Mouse (Mus musculus) kidney, postnatal 4 days (tissue): ENCODE results near the gene R3hdm2.

Source experiments
- DNase-seq, 2 experiments: peaks; one replicate each; pipeline ENCODE4 v3.0.0; 2021; ENCODE audit warnings: mixed read lengths in 2 of 2

R3hdm2 gene

DNA sequence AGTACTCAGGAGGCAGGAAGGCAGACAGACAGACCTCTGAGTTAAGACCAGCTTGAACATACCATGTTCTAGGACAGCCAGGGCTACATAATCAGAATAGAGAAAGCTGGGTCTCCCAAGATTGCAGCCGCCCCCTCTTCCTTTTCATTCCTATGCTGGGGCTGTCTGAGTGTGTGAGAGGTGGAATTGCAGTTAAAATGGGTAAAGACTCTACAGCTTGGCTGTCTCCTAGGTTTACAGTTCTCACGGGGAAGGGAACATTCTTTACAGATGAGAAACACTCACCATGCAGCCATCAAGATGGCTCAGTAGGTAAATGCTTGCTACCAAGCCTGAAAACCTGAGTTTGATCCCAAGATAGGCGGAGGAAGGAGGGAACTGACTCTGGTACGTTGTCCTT, 119.9 kb downstream of the R3hdm2 start:
- DNase-seq = no peak

- DNase-seq = no peak
Measured at GRCm38 (mm10) chr10:127500894-127501893, 121.1 kb downstream of the R3hdm2 start, which contains the start of gene Stac3. TSS of gene Stac3 (plus strand) at chr10:127501686.

- DNase-seq = peak; percentile 90 to 92
Measured at GRCm38 (mm10) chr10:127508239-127508638, 128.1 kb downstream of the R3hdm2 start.

DNA sequence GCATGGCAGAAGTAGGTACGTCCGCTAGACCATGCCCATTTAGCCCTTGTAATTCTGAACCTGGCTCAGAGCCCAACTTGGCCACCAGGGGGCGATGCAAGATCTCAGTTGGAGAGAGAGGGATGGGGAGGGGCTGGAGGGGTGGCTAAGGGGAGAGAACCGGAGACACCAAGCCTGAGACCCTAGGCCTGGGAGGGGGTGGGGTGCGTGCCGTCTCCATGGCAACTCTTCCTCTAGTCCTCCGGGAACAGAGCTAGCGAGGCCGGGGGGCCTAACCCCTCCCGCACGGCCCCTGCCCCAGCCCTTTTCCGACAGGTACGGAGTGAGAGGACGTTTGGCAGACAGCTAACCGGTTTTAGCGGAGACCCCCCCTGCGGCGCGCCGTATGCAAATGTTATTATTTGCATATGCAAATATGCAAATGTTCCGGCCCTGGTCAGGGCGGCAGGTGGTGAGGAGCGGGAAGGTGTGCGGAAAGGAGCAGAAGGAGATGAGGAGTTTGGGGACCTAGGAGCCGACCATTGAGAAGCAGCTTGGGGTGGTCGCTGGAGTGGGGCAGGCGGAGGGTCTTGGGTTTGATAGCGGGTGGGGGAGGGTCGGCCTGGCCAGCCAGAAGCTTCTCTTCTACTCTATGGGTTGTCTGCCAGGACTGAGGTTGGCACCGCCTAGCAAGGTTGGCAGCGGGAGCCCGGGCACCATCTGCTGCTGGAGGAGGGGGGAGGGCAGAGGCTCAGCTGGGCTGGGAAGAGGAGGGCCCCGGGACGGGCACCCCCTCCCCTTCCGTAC, 129.1 kb downstream of the R3hdm2 start:
- DNase-seq = peak; percentile 95

DNA sequence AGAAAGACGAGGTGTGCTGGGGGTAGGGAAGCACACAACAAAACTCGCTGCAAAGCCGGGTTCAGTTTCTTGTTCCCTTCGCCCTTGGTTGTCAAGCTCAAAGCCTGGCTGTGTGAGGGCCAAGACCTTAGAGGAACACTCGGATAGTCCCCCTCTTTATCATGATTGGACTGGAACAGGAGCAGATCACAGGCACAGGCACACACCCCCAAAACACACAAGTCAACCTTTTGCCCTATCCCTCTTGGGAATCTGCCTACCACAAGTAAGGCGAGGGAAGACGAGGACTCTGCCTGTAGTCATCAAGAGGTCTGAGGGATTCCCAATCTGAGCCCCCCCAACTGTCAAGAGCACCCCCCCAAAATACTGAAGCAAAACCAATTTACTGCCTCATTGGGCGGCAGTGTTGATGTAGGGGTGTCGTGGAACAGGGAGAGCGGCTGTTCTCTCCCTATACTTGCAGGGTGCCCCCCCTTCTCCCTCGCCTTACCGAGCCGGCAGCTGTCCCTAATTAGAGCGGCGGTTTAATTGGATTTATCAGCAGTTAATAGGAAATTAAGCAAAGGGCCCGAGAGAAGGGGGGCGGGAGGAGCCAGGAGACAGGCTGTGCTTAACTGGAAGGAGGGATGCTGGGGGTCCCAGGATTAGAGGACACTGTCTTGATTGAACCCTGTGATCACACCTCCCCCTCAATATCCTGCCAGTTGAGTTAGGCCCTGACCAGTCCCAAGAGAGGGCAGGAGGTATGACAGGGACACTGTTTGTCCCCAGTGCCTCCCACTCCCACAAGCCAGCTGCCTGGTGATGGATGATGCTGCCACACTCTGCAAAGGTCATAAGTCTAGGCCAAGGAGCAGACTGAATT, 129.9 kb downstream of the R3hdm2 start:
- DNase-seq = peak; percentile 16 to 39

DNA sequence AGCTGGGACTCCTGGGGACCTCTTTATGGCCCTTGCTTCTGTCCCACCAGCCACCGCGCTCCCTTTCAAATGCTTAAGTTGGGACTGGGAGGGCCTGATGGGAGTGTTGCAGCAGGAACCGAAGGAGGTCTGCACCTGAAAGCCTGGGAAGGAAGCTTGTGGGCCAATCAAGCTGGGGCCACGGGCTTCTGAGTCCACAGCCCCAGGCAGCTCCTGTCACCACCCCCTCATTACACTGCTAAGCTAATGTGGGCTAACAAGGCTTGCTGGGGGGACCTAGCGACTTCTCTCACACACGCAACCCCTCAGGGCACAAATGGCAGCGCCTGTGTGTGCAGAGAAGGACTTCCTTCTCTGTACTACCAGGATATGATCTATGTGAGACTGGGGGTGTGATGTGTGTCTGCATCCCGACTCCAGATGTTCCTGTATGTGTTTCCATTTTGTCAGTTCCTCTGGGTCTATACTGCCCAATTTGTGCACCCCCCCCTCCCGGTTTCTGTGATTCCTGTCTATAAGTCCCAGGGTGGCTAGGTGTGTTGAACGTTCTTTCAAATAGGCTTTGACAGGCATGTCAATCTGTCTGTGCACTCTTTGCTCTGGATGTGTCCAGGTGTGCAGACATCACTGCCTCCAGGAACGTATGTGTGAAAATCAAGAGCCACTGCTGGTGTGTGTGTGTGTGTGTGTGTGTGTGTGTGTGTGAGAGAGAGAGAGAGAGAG, 130.9 kb downstream of the R3hdm2 start:
- DNase-seq = peak in 1 of 2 experiments; percentile 4

DNA sequence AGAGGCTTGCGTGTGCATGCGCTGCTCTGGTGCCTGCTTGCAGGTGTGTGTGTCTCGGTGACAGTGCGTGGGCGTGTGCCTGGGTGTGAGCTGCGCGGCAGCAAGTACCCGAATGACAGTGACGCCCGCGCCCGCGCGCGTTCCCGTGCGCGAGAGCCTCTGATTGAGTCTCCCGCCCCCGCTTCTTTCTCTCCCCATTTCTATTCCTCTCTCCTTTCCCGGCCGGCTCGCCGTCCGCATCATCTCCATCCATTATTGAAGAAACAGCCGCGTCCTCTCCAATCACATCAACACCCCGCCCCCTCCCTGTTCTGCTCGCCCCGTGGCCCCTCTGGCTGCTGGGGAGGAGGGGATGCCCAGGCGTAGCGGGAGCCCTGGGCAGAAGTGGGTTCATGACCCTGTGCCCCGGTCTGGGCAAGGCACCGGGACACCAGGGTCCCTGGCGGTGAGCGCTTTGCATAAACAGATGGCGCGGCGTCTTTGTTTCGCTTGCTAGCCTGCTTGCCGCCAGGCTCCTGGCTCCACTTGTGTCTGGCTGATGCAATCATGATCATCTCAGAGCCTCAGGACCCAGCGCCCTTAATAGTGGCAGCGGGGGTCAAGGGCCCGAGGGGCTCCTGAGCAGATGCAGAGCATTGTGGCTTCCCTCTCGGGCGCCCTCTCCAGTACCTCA, 131.6 kb downstream of the R3hdm2 start:
- DNase-seq = peak; percentile 50 to 61

DNA sequence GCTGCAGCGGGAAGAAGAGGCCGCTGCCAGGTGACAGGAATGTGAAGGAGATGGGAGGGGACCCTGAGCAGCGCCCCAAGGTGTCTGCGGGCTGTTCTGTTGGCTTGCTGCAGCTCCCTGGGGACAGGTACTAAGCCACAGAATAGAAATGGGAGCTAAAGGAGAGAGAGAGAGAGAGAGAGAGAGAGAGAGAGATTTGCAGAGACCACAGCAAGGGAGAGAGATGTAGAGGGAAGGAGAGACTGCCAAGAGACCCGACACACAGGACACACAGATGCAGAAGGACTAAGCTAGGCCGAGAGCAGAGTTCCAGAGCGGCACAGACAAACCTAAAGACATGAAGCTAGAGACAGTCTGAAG, 132.2 kb downstream of the R3hdm2 start:
- no peak for DNase-seq

GRCm38 (mm10) chr10:127512813-127513212, 132.7 kb downstream of the R3hdm2 start:
- peak; percentile 96 to 97 for DNase-seq

- no peak for DNase-seq
Measured at GRCm38 (mm10) chr10:127513501-127514091, 133.5 kb downstream of the R3hdm2 start.

- DNase-seq = no peak
Measured at GRCm38 (mm10) chr10:127514111-127514698, 134.1 kb downstream of the R3hdm2 start.

- DNase-seq = peak; percentile 63 to 71
Measured at GRCm38 (mm10) chr10:127514764-127515163, 134.6 kb downstream of the R3hdm2 start, which contains the start of gene Ndufa4l2. TSS of gene Ndufa4l2 (plus strand) at chr10:127514967.

DNA sequence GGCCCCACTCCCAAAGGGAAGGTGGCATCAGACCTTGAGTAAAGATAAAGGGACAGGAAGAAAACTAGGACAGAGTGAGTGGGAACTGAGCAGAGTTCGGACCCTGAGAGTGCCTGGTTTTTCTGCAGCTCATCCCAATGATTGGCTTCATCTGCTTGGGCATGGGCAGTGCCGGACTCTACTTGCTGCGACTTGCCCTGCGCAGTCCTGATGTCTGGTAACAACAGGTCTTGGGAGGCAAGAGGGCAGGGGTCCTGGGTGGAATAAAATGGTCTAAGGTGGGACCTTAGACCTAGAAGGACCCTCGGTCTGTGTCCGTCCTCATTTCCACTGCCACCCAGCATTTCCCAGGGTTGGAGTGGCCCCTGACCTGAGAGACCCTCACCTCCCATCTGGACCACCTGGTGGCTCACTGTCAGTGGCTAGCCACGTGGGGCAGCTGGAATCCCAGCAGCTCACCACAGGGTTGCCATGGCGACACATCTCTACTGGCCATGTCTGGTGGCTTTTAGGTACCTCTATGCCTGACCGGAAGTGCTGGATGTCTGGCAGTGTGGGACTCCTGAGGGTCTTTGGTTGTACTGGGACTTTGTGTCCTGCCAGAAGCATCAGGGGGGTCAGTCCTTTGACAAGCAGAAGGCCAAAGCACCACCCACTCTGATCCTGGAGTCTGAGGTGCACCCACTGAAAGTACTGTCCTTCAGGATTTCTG, 135.3 kb downstream of the R3hdm2 start:
- DNase-seq = no peak

DNA sequence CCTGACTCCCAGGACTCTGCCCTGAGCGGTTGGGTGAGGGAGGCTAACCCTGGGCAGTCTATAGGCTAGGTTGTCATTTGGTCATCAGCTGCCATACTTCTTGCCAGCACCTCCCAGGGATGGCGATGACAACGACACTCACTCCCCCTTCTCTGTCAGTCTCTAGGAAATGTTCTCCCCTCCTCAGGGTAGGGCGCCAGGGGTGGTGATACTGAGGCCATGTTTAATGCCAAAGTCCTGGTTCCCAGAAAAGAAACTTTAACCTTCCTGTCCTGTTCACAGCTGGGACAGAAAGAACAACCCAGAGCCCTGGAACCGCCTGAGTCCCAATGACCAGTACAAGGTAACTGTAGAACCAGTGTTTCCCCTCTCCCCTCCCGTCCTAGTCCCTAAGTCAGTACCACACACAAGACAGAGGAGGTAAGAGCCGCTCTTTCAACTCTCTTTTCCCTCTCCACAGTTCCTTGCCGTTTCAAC, 135.9 kb downstream of the R3hdm2 start:
- no peak for DNase-seq

DNA sequence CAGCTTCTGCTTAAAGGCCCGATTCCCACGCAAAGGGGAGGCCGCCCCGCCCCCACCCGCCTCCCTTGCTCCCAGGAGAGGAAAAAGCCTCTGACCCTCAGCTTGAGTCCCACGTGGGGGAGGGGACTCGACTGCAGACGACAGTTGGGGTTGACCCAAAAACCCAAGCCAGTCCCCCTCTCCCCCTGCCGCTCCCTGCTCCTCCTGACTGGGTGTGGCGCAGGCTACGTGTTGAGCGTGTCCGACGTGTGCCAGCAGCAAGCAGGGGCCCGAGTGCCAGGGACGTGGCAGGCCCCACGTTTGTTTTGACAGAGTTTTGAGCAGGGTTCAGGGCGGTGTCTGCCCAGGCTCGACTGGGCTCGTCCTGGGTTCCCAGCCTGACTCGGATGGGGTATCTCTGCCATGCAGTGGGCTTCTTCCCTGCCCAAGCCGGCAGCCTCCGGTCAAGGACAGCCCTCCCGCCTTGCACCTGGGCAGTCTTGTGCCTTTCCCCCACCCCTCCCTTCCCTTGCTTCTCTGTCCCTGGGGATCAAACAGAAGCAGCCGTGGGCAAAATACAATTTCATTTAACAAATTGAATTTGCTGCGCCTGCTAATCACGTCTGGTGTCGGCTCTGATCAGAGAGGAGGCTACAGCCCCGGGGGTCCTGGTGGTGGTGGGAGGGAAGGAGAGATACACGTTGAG, 136.6 kb downstream of the R3hdm2 start:
- peak; percentile 74 to 80 for DNase-seq

DNA sequence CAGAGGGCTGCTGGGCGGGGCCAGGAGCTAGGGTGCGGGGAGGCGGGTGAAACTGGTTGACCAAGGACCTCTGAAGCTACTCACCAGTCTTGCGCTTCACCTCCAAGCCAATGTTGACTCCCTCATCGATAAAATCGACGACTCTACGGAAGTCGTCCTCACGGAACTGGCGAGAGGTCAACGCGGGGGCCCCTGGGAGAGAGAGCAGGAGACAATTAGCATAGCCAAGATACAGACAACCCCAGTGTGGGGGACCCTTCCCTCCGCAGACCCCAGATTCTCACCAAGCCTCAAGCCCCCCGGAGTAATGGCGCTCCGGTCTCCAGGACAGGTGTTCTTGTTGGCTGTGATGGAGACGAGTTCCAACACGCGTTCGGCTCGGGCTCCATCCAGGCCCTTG, 137.8 kb downstream of the R3hdm2 start:
- DNase-seq = no peak

- DNase-seq = no peak
Measured at GRCm38 (mm10) chr10:127519041-127519701, 139.0 kb downstream of the R3hdm2 start.
